Mouse (Mus musculus): Measurements from ENCODE around the gene Gm29609. TPM values are rescaled to one million over a fixed set of nuclear protein-coding genes. Genes with fewer than 3 reads are reported as not detected.

Gene Gm29609
- polyA plus RNA-seq, 1 experiment, result 2.1 TPM

DNA sequence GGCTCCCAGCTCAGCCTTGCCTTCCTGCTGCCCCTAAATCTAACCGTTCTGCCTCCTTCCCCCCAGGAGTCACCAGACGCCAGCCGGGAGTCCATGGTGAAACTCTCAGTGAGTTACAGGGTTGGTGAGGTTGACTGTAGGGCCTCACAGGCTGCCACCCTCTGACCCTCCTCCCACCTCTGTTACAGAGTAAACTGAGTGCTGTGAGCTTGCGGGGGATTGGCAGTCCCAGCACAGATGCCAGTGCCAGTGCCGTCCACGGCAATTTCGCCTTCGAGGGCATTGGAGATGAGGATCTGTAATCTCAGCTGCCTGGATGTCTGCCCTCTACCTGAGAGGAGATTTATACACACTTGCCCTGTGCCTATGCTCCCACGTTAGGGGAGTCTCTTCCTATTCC is 18.5 kb upstream of the Gm29609 start:
- Histone ChIP-seq H3K4me3 (ENCODE audit: insufficient read depth, low read depth, low read length) (no peak overlapping the region), H3K4me1 (ENCODE audit: control insufficient read depth, insufficient read depth, low read length) (peaks cover 2% of the 10 kb centered on the region; the same call in 1 of the 2 replicates), H3K36me3 (ENCODE audit: control insufficient read depth, insufficient read depth, low read length) (peaks cover 10% of the 10 kb centered on the region), H3K27ac (ENCODE audit: insufficient read depth, low read depth, low read length) (no peak overlapping the region), H3K27me3 (replicated peaks; ENCODE audit: control insufficient read depth, insufficient read depth, low read length) (no peaks in the 10 kb centered on the region)
- 67% methylated on average over 9 of the region's 9 CpGs for WGBS
- TF ChIP-seq CTCF (conservative IDR thresholded peaks at IDR 0.05; ENCODE audit: insufficient read depth, insufficient read length, low read depth, low read length) (no peak), POLR2A (IDR thresholded peaks at IDR 0.05; ENCODE audit: low read depth, low read length) (no peak)
- DNase-seq, result no peak

DNA sequence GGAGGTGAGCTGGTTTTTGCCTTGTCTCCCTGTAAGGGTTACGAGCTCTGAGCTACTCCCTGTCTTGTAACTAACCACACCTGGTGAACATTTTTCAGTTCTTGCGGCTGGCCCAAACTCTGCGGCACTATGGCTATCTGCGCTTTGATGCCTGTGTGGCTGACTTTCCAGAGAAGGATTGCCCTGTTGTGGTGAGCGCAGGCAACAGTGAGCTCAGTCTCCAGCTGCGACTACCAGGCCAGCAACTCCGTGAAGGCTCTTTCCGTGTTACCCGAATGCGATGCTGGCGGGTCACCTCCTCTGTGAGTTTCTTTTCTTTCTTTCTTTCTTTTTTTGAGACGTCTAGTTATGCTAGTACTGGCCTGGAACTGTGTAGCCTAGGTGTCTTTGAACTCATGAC is 17.4 kb upstream of the Gm29609 start:
- no peak for DNase-seq
- H3K4me1 ChIP-seq (ENCODE audit: control insufficient read depth, insufficient read depth, low read length), result peaks cover 4% of the 10 kb centered on the region
- 90% methylated on average over 12 of the region's 12 CpGs for WGBS
- peaks cover 10% of the 10 kb centered on the region for H3K36me3 ChIP-seq (ENCODE audit: control insufficient read depth, insufficient read depth, low read length)
- TF ChIP-seq POLR2A (IDR thresholded peaks at IDR 0.05; ENCODE audit: low read depth, low read length), result no peak
- TF ChIP-seq CTCF (conservative IDR thresholded peaks at IDR 0.05; ENCODE audit: insufficient read depth, insufficient read length, low read depth, low read length), result no peak
- H3K4me3 ChIP-seq (ENCODE audit: insufficient read depth, low read depth, low read length), result no peak overlapping the region
- H3K27ac ChIP-seq (ENCODE audit: insufficient read depth, low read depth, low read length), result no peak overlapping the region
- no peaks in the 10 kb centered on the region for H3K27me3 ChIP-seq (replicated peaks; ENCODE audit: control insufficient read depth, insufficient read depth, low read length)

DNA sequence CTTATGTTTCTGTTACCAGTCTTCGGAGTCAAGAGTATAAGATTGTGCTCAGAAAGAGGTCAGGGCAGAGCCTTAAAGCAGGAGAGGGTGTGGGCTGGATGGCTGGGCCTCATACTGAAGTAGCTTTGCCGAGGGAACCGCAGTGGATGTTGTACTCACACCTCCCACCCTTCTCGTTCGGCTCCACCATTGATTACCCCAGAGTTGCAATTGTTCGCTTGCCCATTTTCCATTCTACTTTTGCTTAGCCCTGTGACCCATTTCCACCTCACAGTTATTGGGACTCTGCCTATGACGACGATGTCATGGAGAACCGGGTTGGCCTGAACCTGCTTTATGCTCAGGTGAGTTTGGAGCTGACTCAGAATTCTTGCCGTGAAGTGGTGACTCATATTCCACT is 16.5 kb upstream of the Gm29609 start:
- WGBS, result 84% methylated on average over 10 of the region's 10 CpGs
- Histone ChIP-seq H3K36me3 (ENCODE audit: control insufficient read depth, insufficient read depth, low read length) (peaks cover 10% of the 10 kb centered on the region), H3K4me1 (ENCODE audit: control insufficient read depth, insufficient read depth, low read length) (peaks cover 7% of the 10 kb centered on the region), H3K4me3 (ENCODE audit: insufficient read depth, low read depth, low read length) (no peak overlapping the region), H3K27ac (ENCODE audit: insufficient read depth, low read depth, low read length) (no peak overlapping the region), H3K27me3 (replicated peaks; ENCODE audit: control insufficient read depth, insufficient read depth, low read length) (no peaks in the 10 kb centered on the region)
- TF ChIP-seq POLR2A (IDR thresholded peaks at IDR 0.05; ENCODE audit: low read depth, low read length) (no peak), CTCF (conservative IDR thresholded peaks at IDR 0.05; ENCODE audit: insufficient read depth, insufficient read length, low read depth, low read length) (no peak)
- no peak for DNase-seq

- no peaks in the 10 kb centered on the region for H3K27me3 ChIP-seq (replicated peaks; ENCODE audit: control insufficient read depth, insufficient read depth, low read length)
- H3K36me3 ChIP-seq (ENCODE audit: control insufficient read depth, insufficient read depth, low read length), result peaks cover 10% of the 10 kb centered on the region
- no peak overlapping the region for H3K4me3 ChIP-seq (ENCODE audit: insufficient read depth, low read depth, low read length)
- 89% methylated on average over 4 of the region's 4 CpGs for WGBS
- TF ChIP-seq POLR2A (IDR thresholded peaks at IDR 0.05; ENCODE audit: low read depth, low read length), result no peak
- TF ChIP-seq CTCF (conservative IDR thresholded peaks at IDR 0.05; ENCODE audit: insufficient read depth, insufficient read length, low read depth, low read length), result no peak
- H3K27ac ChIP-seq (ENCODE audit: insufficient read depth, low read depth, low read length), result no peak overlapping the region
- DNase-seq, result no peak
- H3K4me1 ChIP-seq (ENCODE audit: control insufficient read depth, insufficient read depth, low read length), result peaks cover 7% of the 10 kb centered on the region
These were observed 16.0 kb upstream of the Gm29609 start for GRCm38 (mm10) chr5:31195671-31196070.

- Histone ChIP-seq H3K4me1 (ENCODE audit: control insufficient read depth, insufficient read depth, low read length) (peaks cover 7% of the 10 kb centered on the region), H3K27me3 (replicated peaks; ENCODE audit: control insufficient read depth, insufficient read depth, low read length) (no peaks in the 10 kb centered on the region), H3K4me3 (ENCODE audit: insufficient read depth, low read depth, low read length) (no peak overlapping the region), H3K27ac (ENCODE audit: insufficient read depth, low read depth, low read length) (no peak overlapping the region), H3K36me3 (ENCODE audit: control insufficient read depth, insufficient read depth, low read length) (peaks cover 10% of the 10 kb centered on the region)
- 91% methylated on average over 16 of the region's 16 CpGs for WGBS
- DNase-seq, result no peak
- TF ChIP-seq CTCF (conservative IDR thresholded peaks at IDR 0.05; ENCODE audit: insufficient read depth, insufficient read length, low read depth, low read length) (no peak), POLR2A (IDR thresholded peaks at IDR 0.05; ENCODE audit: low read depth, low read length) (no peak)
These were observed 15.1 kb upstream of the Gm29609 start for GRCm38 (mm10) chr5:31194486-31195485.

GRCm38 (mm10) chr5:31193631-31194281 is 14.0 kb upstream of the Gm29609 start:
- peak overlapping the region; percentile 65 for H3K27ac ChIP-seq (ENCODE audit: insufficient read depth, low read depth, low read length)
- H3K4me3 ChIP-seq (ENCODE audit: insufficient read depth, low read depth, low read length), result peak overlapping the region; percentile 81
- no peak for DNase-seq
- peaks cover 7% of the 10 kb centered on the region for H3K4me1 ChIP-seq (ENCODE audit: control insufficient read depth, insufficient read depth, low read length)
- TF ChIP-seq CTCF (conservative IDR thresholded peaks at IDR 0.05; ENCODE audit: insufficient read depth, insufficient read length, low read depth, low read length) (no peak), POLR2A (IDR thresholded peaks at IDR 0.05; ENCODE audit: low read depth, low read length) (no peak)
- H3K27me3 ChIP-seq (replicated peaks; ENCODE audit: control insufficient read depth, insufficient read depth, low read length), result no peaks in the 10 kb centered on the region
- peaks cover 10% of the 10 kb centered on the region for H3K36me3 ChIP-seq (ENCODE audit: control insufficient read depth, insufficient read depth, low read length)
- 6% methylated on average over 25 of the region's 25 CpGs for WGBS

Measured in kidney, adult 2 months (tissue).